12 mouse cellular contexts compared by ENCODE assay signal in the genomic region with DNA sequence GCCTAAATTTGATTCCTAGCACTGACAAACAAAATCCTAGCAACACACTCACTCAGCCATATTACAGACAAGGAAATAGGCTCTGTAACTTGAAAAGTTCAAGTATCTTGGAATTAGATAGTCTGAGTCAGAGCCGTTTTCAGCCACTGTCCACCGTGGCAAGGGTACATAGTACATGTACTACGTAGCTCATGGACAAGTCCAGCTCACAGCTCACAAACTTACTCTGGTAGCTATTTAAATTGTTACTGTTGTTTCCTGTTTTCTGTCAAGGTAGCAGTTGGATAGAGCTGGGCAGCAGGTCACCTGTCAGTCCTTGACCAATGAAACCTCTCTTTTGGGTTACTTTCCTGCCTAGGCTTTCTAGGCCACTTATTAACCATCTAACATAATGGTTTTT. TPM values are rescaled to one million over a fixed set of nuclear protein-coding genes. Genes with fewer than 3 reads are reported as not detected.
A peak's percentile ranks its signal among the peaks of the same experiment; 100 is the strongest.
DNase-seq lines count a peak whose midpoint lies in the region; ATAC-seq lines count a peak whose summit lies in the region.
"Had no signal": no experiment of that assay in that cellular context is flagged by ENCODE, and none has a peak within 500 bp of the region (broad histone marks: within the 10 kb centered on the region; RNA-seq: fewer than 3 reads in every experiment).

No protein-coding gene starts in this region.

- peaks cover 25% of the 10 kb centered on the region for H3K36me3 ChIP-seq in kidney, embryonic 15.5 days
- peaks cover 25% of the 10 kb centered on the region for H3K36me3 ChIP-seq in embryonic facial prominence, embryonic 14.5 days (ENCODE audit: control insufficient read depth, insufficient read depth, low read length)
- no peaks in the 10 kb centered on the region; the same call in 1 of the 2 replicates for H3K36me3 ChIP-seq in hindbrain, embryonic 16.5 days (ENCODE audit: control insufficient read depth, insufficient read depth, low read length)
- peaks cover 9% of the 10 kb centered on the region; the same call in 1 of the 2 replicates for H3K36me3 ChIP-seq in midbrain, embryonic 13.5 days

- no peaks in the 10 kb centered on the region for H3K27me3 ChIP-seq in kidney, embryonic 15.5 days
- no peaks in the 10 kb centered on the region for H3K27me3 ChIP-seq in embryonic facial prominence, embryonic 14.5 days (replicated peaks; ENCODE audit: control insufficient read depth, insufficient read depth, low read length)
- no peaks in the 10 kb centered on the region for H3K27me3 ChIP-seq in hindbrain, embryonic 16.5 days (replicated peaks; ENCODE audit: control insufficient read depth, insufficient read depth, low read length)
- H3K27me3 ChIP-seq in midbrain, embryonic 13.5 days, result no peaks in the 10 kb centered on the region

- no peak overlapping the region for H3K27ac ChIP-seq in kidney, embryonic 15.5 days
- H3K27ac ChIP-seq in embryonic facial prominence, embryonic 14.5 days (replicated peaks; ENCODE audit: low read depth, low read length), result no peak overlapping the region
- H3K27ac ChIP-seq in hindbrain, embryonic 16.5 days (ENCODE audit: low read depth, low read length), result no peak overlapping the region
- no peak overlapping the region for H3K27ac ChIP-seq in midbrain, embryonic 13.5 days

- H3K4me3 ChIP-seq in kidney, embryonic 15.5 days (replicated peaks), result no peak overlapping the region
- 0 out of 2 replicates have a peak overlapping the region, but pooled peaks have one; percentile 81 for H3K4me3 ChIP-seq in embryonic facial prominence, embryonic 14.5 days (ENCODE audit: low read depth, low read length)
- H3K4me3 ChIP-seq in hindbrain, embryonic 16.5 days (ENCODE audit: low read length), result no peak overlapping the region
- peak overlapping the region; percentile 99 for H3K4me3 ChIP-seq in midbrain, embryonic 13.5 days (replicated peaks)

- no peaks in the 10 kb centered on the region for H3K9me3 ChIP-seq in kidney, embryonic 15.5 days (replicated peaks)
- H3K9me3 ChIP-seq in embryonic facial prominence, embryonic 14.5 days (ENCODE audit: control insufficient read depth, low read length), result no peaks in the 10 kb centered on the region
- no peaks in the 10 kb centered on the region for H3K9me3 ChIP-seq in hindbrain, embryonic 16.5 days (ENCODE audit: control insufficient read depth, low read length)
- H3K9me3 ChIP-seq in midbrain, embryonic 13.5 days, result no peaks in the 10 kb centered on the region

- no peak for DNase-seq in kidney, adult 8-10 months
- no peak for DNase-seq in embryonic facial prominence, embryonic 14.5 days (ENCODE audit: low spot score)
- DNase-seq in adrenal gland, adult 8-10 months, result no peak
- DNase-seq in gastrocnemius, adult 18-20 months (ENCODE audit: low spot score), result no peak
- DNase-seq in adrenal gland, adult (ENCODE audit: inconsistent age in 2 of 2, low spot score in 1 of 2), result no peak
- DNase-seq: embryo, embryonic 11 days; gastrocnemius, postnatal 10 days; right cerebral cortex, postnatal 14 days had no signal

- 96% methylated on average over 3 of the region's 3 CpGs for WGBS in kidney, embryonic 15.5 days
- WGBS in embryonic facial prominence, embryonic 14.5 days, result 84% methylated on average over 3 of the region's 3 CpGs
- WGBS in hindbrain, embryonic 16.5 days, result 97% methylated on average over 3 of the region's 3 CpGs
- whole genome bisulfite sequencing in midbrain, embryonic 13.5 days, result 93% methylated on average over 3 of the region's 3 CpGs

- H3K4me2 ChIP-seq in kidney, embryonic 15.5 days, result peak overlapping the region; percentile 81
- peak overlapping the region; percentile 88 for H3K4me2 ChIP-seq in embryonic facial prominence, embryonic 14.5 days (ENCODE audit: low read depth, low read length)
- peak overlapping the region; percentile 32 for H3K4me2 ChIP-seq in hindbrain, embryonic 16.5 days (ENCODE audit: low read length)
- H3K4me2 ChIP-seq in midbrain, embryonic 13.5 days (replicated peaks), result peak overlapping the region; percentile 97

- H3K4me1 ChIP-seq in kidney, embryonic 15.5 days, result peaks cover 29% of the 10 kb centered on the region
- H3K4me1 ChIP-seq in embryonic facial prominence, embryonic 14.5 days (ENCODE audit: control insufficient read depth, insufficient read depth, low read length), result peaks cover 26% of the 10 kb centered on the region
- H3K4me1 ChIP-seq in hindbrain, embryonic 16.5 days (ENCODE audit: control insufficient read depth, insufficient read depth, low read depth, low read length), result peaks cover 41% of the 10 kb centered on the region
- peaks cover 48% of the 10 kb centered on the region for H3K4me1 ChIP-seq in midbrain, embryonic 13.5 days (replicated peaks)

- no peak for ATAC-seq in kidney, embryonic 15.5 days (replicated peaks; ENCODE audit: low FRiP score)
- ATAC-seq in embryonic facial prominence, embryonic 14.5 days (ENCODE audit: low read depth), result no peak
- ATAC-seq in hindbrain, embryonic 16.5 days, result no peak
- no peak for ATAC-seq in midbrain, embryonic 13.5 days

- no peak overlapping the region for H3K9ac ChIP-seq in kidney, embryonic 15.5 days
- H3K9ac ChIP-seq in embryonic facial prominence, embryonic 14.5 days (ENCODE audit: low read depth, low read length), result peak overlapping the region; percentile 26; the same call in 1 of the 2 replicates
- H3K9ac ChIP-seq in hindbrain, embryonic 16.5 days (ENCODE audit: low read depth, low read length), result no peak overlapping the region
- peak overlapping the region; percentile 37; the same call in 1 of the 2 replicates for H3K9ac ChIP-seq in midbrain, embryonic 13.5 days (replicated peaks)

RNA-seq across cellular contexts. Expression of gene Erh, which starts 2.2 kb away (rescaled TPM):
- polyA plus RNA-seq in kidney, embryonic 15.5 days (2015; fragmentation: Nextera tagmentation; extraction: Ambion mirVana), result 312 and 331 TPM in 2 replicates
- 209 and 259 TPM in 2 replicates for polyA plus RNA-seq in embryonic facial prominence, embryonic 14.5 days (2014; fragmentation: Nextera tagmentation; extraction: Ambion mirVana)
- polyA plus RNA-seq in hindbrain, embryonic 16.5 days (2015; fragmentation: Nextera tagmentation; extraction: Ambion mirVana), result 251 and 253 TPM in 2 replicates
- polyA plus RNA-seq in midbrain, embryonic 13.5 days (2015; fragmentation: Nextera tagmentation; extraction: Ambion mirVana), result 367 and 391 TPM in 2 replicates
- 10 to 100 TPM; 31.4 to 52.6 (median 43.5) TPM for total RNA-seq in adrenal gland, adult 8-10 months (2022)
- 10 to 100 TPM; 14.7 to 18.2 TPM for total RNA-seq in gastrocnemius, adult 18-20 months (2021)

RNA-seq across cellular contexts. Expression of gene Slc39a9, which starts 2.7 kb away (rescaled TPM):
- 28.7 and 29.0 TPM in 2 replicates for polyA plus RNA-seq in kidney, embryonic 15.5 days (2015; fragmentation: Nextera tagmentation; extraction: Ambion mirVana)
- 25.0 and 26.7 TPM in 2 replicates for polyA plus RNA-seq in embryonic facial prominence, embryonic 14.5 days (2014; fragmentation: Nextera tagmentation; extraction: Ambion mirVana)
- 23.8 and 26.7 TPM in 2 replicates for polyA plus RNA-seq in hindbrain, embryonic 16.5 days (2015; fragmentation: Nextera tagmentation; extraction: Ambion mirVana)
- 26.1 and 27.5 TPM in 2 replicates for polyA plus RNA-seq in midbrain, embryonic 13.5 days (2015; fragmentation: Nextera tagmentation; extraction: Ambion mirVana)
- 10 to 100 TPM; 50.0 to 60.0 (median 55.6) TPM for total RNA-seq in adrenal gland, adult 8-10 months (2022)
- total RNA-seq in gastrocnemius, adult 18-20 months (2021), result 1 to 10 TPM; 6.9 to 8.3 TPM

RNA-seq across cellular contexts. Expression of gene Plekhd1, which starts 46.0 kb away (rescaled TPM):
- polyA plus RNA-seq in kidney, embryonic 15.5 days (2015; fragmentation: Nextera tagmentation; extraction: Ambion mirVana), result 1.8 and 2.0 TPM in 2 replicates
- 1.2 and 1.4 TPM in 2 replicates for polyA plus RNA-seq in embryonic facial prominence, embryonic 14.5 days (2014; fragmentation: Nextera tagmentation; extraction: Ambion mirVana)
- 6.8 and 7.0 TPM in 2 replicates for polyA plus RNA-seq in hindbrain, embryonic 16.5 days (2015; fragmentation: Nextera tagmentation; extraction: Ambion mirVana)
- polyA plus RNA-seq in midbrain, embryonic 13.5 days (2015; fragmentation: Nextera tagmentation; extraction: Ambion mirVana), result 3.6 and 4.0 TPM in 2 replicates
- total RNA-seq in adrenal gland, adult 8-10 months (2022), result under 1 TPM in 1 of 4 experiments, not detected in 3; 0.07 TPM
- under 1 TPM; 0.46 to 0.66 TPM for total RNA-seq in gastrocnemius, adult 18-20 months (2021)
- total RNA-seq: MEL had no signal

Comparison
In these comparisons a context has a peak if more than half of its experiments do, and no peak if none do; other contexts are left out.
1. H3K4me2 ChIP-seq: peak in every context shown above with its lines; median percentile 97 in midbrain, embryonic 13.5 days; 88 in embryonic facial prominence, embryonic 14.5 days; 81 in kidney, embryonic 15.5 days; 32 in hindbrain, embryonic 16.5 days.
2. H3K4me3 ChIP-seq: peak in embryonic facial prominence, embryonic 14.5 days (single experiment) and midbrain, embryonic 13.5 days (single experiment); none in kidney, embryonic 15.5 days (single experiment) and hindbrain, embryonic 16.5 days (single experiment).
3. H3K9ac ChIP-seq: peak in embryonic facial prominence, embryonic 14.5 days (single experiment) and midbrain, embryonic 13.5 days (single experiment); none in kidney, embryonic 15.5 days (single experiment) and hindbrain, embryonic 16.5 days (single experiment).